Mouse (Mus musculus) embryonic fibroblast, embryonic 13.5 days (primary cell): Measurements from ENCODE around the gene Rhebl1.

ENCODE experiments used
- CTCF ChIP-seq: IDR thresholded peaks from 2 replicates; pipeline ENCODE4 v1.5.1; 2011; ENCODE audit warnings: mild to moderate bottlenecking, control low read depth, low read length, moderate library complexity, borderline replicate concordance; ENCODE audit not compliant: insufficient read depth
- POLR2A ChIP-seq: IDR thresholded peaks from 2 replicates; pipeline ENCODE4 v1.6.1; 2011; ENCODE audit warnings: low read depth, mild to moderate bottlenecking, control low read depth, low read length, moderate library complexity

GRCm38 (mm10) chr15:98880978-98881655 is 13.2 kb downstream of the Rhebl1 start:
- peak; percentile 48 for TF ChIP-seq POLR2A
- TF ChIP-seq CTCF = no peak
